Mouse (Mus musculus) bone marrow macrophage, adult 2 months (primary cell): ENCODE measurements around the gene Osbp2.

Experiments used
- CTCF ChIP-seq: IDR thresholded peaks from 2 replicates; pipeline ENCODE4 v1.5.1; 2012; ENCODE audit warnings: low read depth, mild to moderate bottlenecking, low read length, moderate library complexity
- POLR2A ChIP-seq: IDR thresholded peaks from 2 replicates; pipeline ENCODE4 v1.6.1; 2012; ENCODE audit warnings: mild to moderate bottlenecking, low read depth, low read length, borderline replicate concordance

- no peak for TF ChIP-seq CTCF
- TF ChIP-seq POLR2A: no peak
Measured at GRCm38 (mm10) chr11:3863454-3864112, at the start of gene Osbp2.
